Mouse (Mus musculus) adipose tissue, adult 10 weeks (tissue): ENCODE data around the gene Rps3. TPM values are rescaled to one million over a fixed set of nuclear protein-coding genes. Genes with fewer than 3 reads are reported as not detected.

Experiments used
- polyA plus RNA-seq: library from polyadenylated mRNA; stranded (reverse); fragments of 350-450 nt; fragmentation: Illumina TruSeq; extraction: RNeasy Lipid Tissue Mini Kit (QIAGEN cat#74804); gene quantifications from one replicate; pipeline ENCODE4 v1.2.3, GENCODE M21; 2014; ENCODE audit warnings: low read depth, low replicate concordance

Rps3 gene
- 993 TPM for polyA plus RNA-seq

DNA sequence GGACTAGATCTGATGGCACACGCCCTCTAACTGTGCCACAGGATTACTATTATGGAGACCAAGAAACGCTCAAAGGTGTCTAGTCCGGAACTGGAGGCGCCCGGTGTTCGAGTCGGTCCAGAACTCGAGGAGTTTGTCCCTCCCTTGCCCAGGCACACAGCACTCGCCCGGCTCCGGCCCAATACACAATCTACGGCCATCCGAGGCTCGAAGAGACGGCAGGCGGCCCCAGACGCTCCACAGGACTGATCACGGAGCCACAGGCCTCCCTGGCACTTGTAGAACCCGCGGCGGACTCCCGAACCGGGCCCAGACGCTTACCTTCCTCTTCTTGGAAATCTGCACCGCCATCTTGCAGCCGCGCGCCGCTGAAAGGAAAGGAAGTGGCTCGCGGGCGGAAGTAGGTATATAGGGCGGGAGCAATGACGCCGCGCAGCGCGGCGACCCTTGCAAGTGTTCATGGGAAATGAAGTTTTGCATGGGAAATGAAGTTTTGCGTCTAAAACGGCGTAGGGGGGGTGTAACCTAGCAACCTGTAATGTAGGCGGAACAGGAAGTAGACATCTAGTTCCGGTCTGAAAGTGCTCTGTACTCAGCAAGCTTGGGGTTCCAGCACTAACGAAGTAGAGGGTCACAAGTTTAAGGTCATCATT lies at the start of gene Rps3:
Gene Rps3, minus strand, starts transcription at position 468 of the 653 bp plus-strand sequence.

DNA sequence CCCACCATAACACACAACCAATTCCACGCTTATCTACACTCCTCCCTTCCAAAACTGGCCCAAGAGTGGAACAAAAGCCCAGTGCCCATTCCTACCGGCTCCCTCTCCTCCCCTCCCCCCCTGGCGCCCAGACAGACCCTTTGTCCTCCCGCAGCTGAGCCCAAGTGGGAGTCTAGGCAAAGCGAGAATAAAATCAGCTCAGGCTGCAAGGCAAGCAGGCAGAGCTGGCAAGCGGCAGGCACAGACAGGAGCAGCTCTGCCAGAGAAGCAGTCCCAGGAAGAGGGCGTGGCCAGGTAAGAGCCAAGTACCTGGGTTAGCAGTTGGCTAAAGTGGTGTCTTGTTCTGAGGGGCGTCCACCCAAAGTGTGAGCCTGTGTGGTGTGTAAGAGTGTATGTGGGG lies 17.7 kb downstream of the Rps3 start, which contains the start of gene Klhl35:
Gene Klhl35, plus strand, starts transcription at position 194 of the 400 bp plus-strand sequence.

Other genes starting within 250 kb of the Rps3 start
- 1.1 TPM for gene Mogat2, start 245.1 kb downstream of the Rps3 start, polyA plus RNA-seq
- gene Map6, start 216.3 kb downstream of the Rps3 start, polyA plus RNA-seq: 4.4 TPM
- gene Serpinh1, start 130.5 kb downstream of the Rps3 start, polyA plus RNA-seq: 186 TPM
- 9.2 TPM for gene Gdpd5, start 102.3 kb downstream of the Rps3 start, polyA plus RNA-seq
- 1.1 TPM for gene Klhl35, start 17.7 kb downstream of the Rps3 start, polyA plus RNA-seq
- gene Arrb1, start 51.7 kb upstream of the Rps3 start, polyA plus RNA-seq: 40.4 TPM
- 2.6 TPM for gene Tpbgl, start 143.4 kb upstream of the Rps3 start, polyA plus RNA-seq
- gene Slco2b1, start 227.6 kb upstream of the Rps3 start, polyA plus RNA-seq: 45.8 TPM
- not detected for gene Olfr520, start 246.5 kb upstream of the Rps3 start, polyA plus RNA-seq